Mouse (Mus musculus): Measurements from ENCODE around the gene Xpc. TPM values are rescaled to one million over a fixed set of nuclear protein-coding genes. Genes with fewer than 3 reads are reported as not detected.

Xpc gene
- polyA plus RNA-seq, 1 experiment, result 4.5 TPM

- Histone ChIP-seq H3ac (ENCODE audit: control insufficient read depth, insufficient read length, low read depth) (no peak overlapping the region), H3K27me3 (ENCODE audit: control insufficient read depth, insufficient read depth, insufficient read length) (no peaks in the 10 kb centered on the region), H3K36me3 (ENCODE audit: control insufficient read depth, insufficient read depth) (peaks cover 8% of the 10 kb centered on the region), H3K4me3 (ENCODE audit: insufficient read depth, poor library complexity, severe bottlenecking) (no peak overlapping the region), H3K79me3 (ENCODE audit: low read depth) (no peaks in the 10 kb centered on the region), H3K79me2 (ENCODE audit: control insufficient read depth, insufficient read depth) (no peaks in the 10 kb centered on the region)
- TF ChIP-seq MYOD1 (IDR thresholded peaks at IDR 0.05; ENCODE audit: control insufficient read depth, insufficient read length, low read depth) (no peak), MYOG (IDR thresholded peaks at IDR 0.05; ENCODE audit: control insufficient read depth, extremely low read depth, insufficient read length) (no peak)
Measured at GRCm38 (mm10) chr6:91493053-91493452, 22.6 kb downstream of the Xpc start.

GRCm38 (mm10) chr6:91491004-91491403, 24.7 kb downstream of the Xpc start:
- Histone ChIP-seq H3ac (ENCODE audit: control insufficient read depth, insufficient read length, low read depth) (no peak overlapping the region), H3K36me3 (ENCODE audit: control insufficient read depth, insufficient read depth) (peaks cover 27% of the 10 kb centered on the region), H3K27me3 (ENCODE audit: control insufficient read depth, insufficient read depth, insufficient read length) (no peaks in the 10 kb centered on the region), H3K4me3 (ENCODE audit: insufficient read depth, poor library complexity, severe bottlenecking) (no peak overlapping the region), H3K79me2 (ENCODE audit: control insufficient read depth, insufficient read depth) (no peaks in the 10 kb centered on the region), H3K79me3 (ENCODE audit: low read depth) (no peaks in the 10 kb centered on the region)
- TF ChIP-seq CTCF (IDR thresholded peaks at IDR 0.05; ENCODE audit: control insufficient read depth, insufficient read depth, insufficient read length), result no peak
- no peak for TF ChIP-seq MAX (IDR thresholded peaks at IDR 0.05)

- no peaks in the 10 kb centered on the region for H3K79me3 ChIP-seq (ENCODE audit: low read depth)
- H3K27me3 ChIP-seq (ENCODE audit: control insufficient read depth, insufficient read depth, insufficient read length), result no peaks in the 10 kb centered on the region
- no peak for TF ChIP-seq CTCF (IDR thresholded peaks at IDR 0.05; ENCODE audit: control insufficient read depth, insufficient read depth, insufficient read length)
- TF ChIP-seq FOSL1 (IDR thresholded peaks at IDR 0.05; ENCODE audit: insufficient read depth, low read length, poor library complexity, severe bottlenecking), result no peak
- TF ChIP-seq USF1 (IDR thresholded peaks at IDR 0.05; ENCODE audit: low read depth), result no peak
- no peak for TF ChIP-seq MYOG (IDR thresholded peaks at IDR 0.05; ENCODE audit: control insufficient read depth, extremely low read depth, insufficient read length)
- no peak for TF ChIP-seq CEBPB (IDR thresholded peaks at IDR 0.05; ENCODE audit: low read depth)
- TF ChIP-seq MYOD1 (IDR thresholded peaks at IDR 0.05; ENCODE audit: control insufficient read depth, insufficient read length, low read depth), result no peak
- TF ChIP-seq MAX (IDR thresholded peaks at IDR 0.05), result no peak
- no peak overlapping the region for H3K4me3 ChIP-seq (ENCODE audit: insufficient read depth, poor library complexity, severe bottlenecking)
- H3K36me3 ChIP-seq (ENCODE audit: control insufficient read depth, insufficient read depth), result peaks cover 39% of the 10 kb centered on the region
- peak overlapping the region; percentile 30 for H3ac ChIP-seq (ENCODE audit: control insufficient read depth, insufficient read length, low read depth)
- H3K79me2 ChIP-seq (ENCODE audit: control insufficient read depth, insufficient read depth), result no peaks in the 10 kb centered on the region
Measured at GRCm38 (mm10) chr6:91489872-91490271, 25.8 kb downstream of the Xpc start.

- H3ac ChIP-seq (ENCODE audit: control insufficient read depth, insufficient read length, low read depth), result no peak overlapping the region
- no peaks in the 10 kb centered on the region for H3K27me3 ChIP-seq (ENCODE audit: control insufficient read depth, insufficient read depth, insufficient read length)
- H3K36me3 ChIP-seq (ENCODE audit: control insufficient read depth, insufficient read depth), result peaks cover 51% of the 10 kb centered on the region
- no peak overlapping the region for H3K4me3 ChIP-seq (ENCODE audit: insufficient read depth, poor library complexity, severe bottlenecking)
- TF ChIP-seq USF1 (IDR thresholded peaks at IDR 0.05; ENCODE audit: low read depth) (no peak), MYOD1 (IDR thresholded peaks at IDR 0.05; ENCODE audit: control insufficient read depth, insufficient read length, low read depth) (peak; percentile 57), MAX (IDR thresholded peaks at IDR 0.05) (peak; percentile 57), FOSL1 (IDR thresholded peaks at IDR 0.05; ENCODE audit: insufficient read depth, low read length, poor library complexity, severe bottlenecking) (peak; percentile 78), CEBPB (IDR thresholded peaks at IDR 0.05; ENCODE audit: low read depth) (peak; percentile 100)
- no peaks in the 10 kb centered on the region for H3K79me3 ChIP-seq (ENCODE audit: low read depth)
- H3K79me2 ChIP-seq (ENCODE audit: control insufficient read depth, insufficient read depth), result no peaks in the 10 kb centered on the region
Measured at GRCm38 (mm10) chr6:91488496-91489212, 27.0 kb downstream of the Xpc start.

GRCm38 (mm10) chr6:91486736-91487453, 28.8 kb downstream of the Xpc start:
- Histone ChIP-seq H3K36me3 (ENCODE audit: control insufficient read depth, insufficient read depth) (peaks cover 68% of the 10 kb centered on the region), H3K4me3 (ENCODE audit: insufficient read depth, poor library complexity, severe bottlenecking) (no peak overlapping the region), H3K79me3 (ENCODE audit: low read depth) (no peaks in the 10 kb centered on the region), H3K27me3 (ENCODE audit: control insufficient read depth, insufficient read depth, insufficient read length) (no peaks in the 10 kb centered on the region), H3ac (ENCODE audit: control insufficient read depth, insufficient read length, low read depth) (no peak overlapping the region), H3K79me2 (ENCODE audit: control insufficient read depth, insufficient read depth) (no peaks in the 10 kb centered on the region)
- no peak for TF ChIP-seq MAX (IDR thresholded peaks at IDR 0.05)
- TF ChIP-seq CEBPB (IDR thresholded peaks at IDR 0.05; ENCODE audit: low read depth), result no peak
- TF ChIP-seq MYOD1 (IDR thresholded peaks at IDR 0.05; ENCODE audit: control insufficient read depth, insufficient read length, low read depth), result no peak
- no peak for TF ChIP-seq CTCF (IDR thresholded peaks at IDR 0.05; ENCODE audit: control insufficient read depth, insufficient read depth, insufficient read length)
- TF ChIP-seq FOSL1 (IDR thresholded peaks at IDR 0.05; ENCODE audit: insufficient read depth, low read length, poor library complexity, severe bottlenecking), result no peak
- no peak for TF ChIP-seq USF1 (IDR thresholded peaks at IDR 0.05; ENCODE audit: low read depth)
- TF ChIP-seq MYOG (IDR thresholded peaks at IDR 0.05; ENCODE audit: control insufficient read depth, extremely low read depth, insufficient read length), result no peak

GRCm38 (mm10) chr6:91483371-91483770, 32.3 kb downstream of the Xpc start:
- peaks cover 97% of the 10 kb centered on the region for H3K36me3 ChIP-seq (ENCODE audit: control insufficient read depth, insufficient read depth)
- H3ac ChIP-seq (ENCODE audit: control insufficient read depth, insufficient read length, low read depth), result no peak overlapping the region
- no peaks in the 10 kb centered on the region for H3K27me3 ChIP-seq (ENCODE audit: control insufficient read depth, insufficient read depth, insufficient read length)

More at GRCm38 (mm10) chr6:91483371-91483770, 32.3 kb downstream of the Xpc start:
- Histone ChIP-seq H3K79me3 (ENCODE audit: low read depth) (no peaks in the 10 kb centered on the region), H3K4me3 (ENCODE audit: insufficient read depth, poor library complexity, severe bottlenecking) (no peak overlapping the region), H3K79me2 (ENCODE audit: control insufficient read depth, insufficient read depth) (no peaks in the 10 kb centered on the region)
- TF ChIP-seq USF1 (IDR thresholded peaks at IDR 0.05; ENCODE audit: low read depth) (no peak), MYOG (IDR thresholded peaks at IDR 0.05; ENCODE audit: control insufficient read depth, extremely low read depth, insufficient read length) (no peak), FOSL1 (IDR thresholded peaks at IDR 0.05; ENCODE audit: insufficient read depth, low read length, poor library complexity, severe bottlenecking) (no peak), MYOD1 (IDR thresholded peaks at IDR 0.05; ENCODE audit: control insufficient read depth, insufficient read length, low read depth) (no peak), CTCF (IDR thresholded peaks at IDR 0.05; ENCODE audit: control insufficient read depth, insufficient read depth, insufficient read length) (no peak), CEBPB (IDR thresholded peaks at IDR 0.05; ENCODE audit: low read depth) (no peak), MAX (IDR thresholded peaks at IDR 0.05) (no peak)

Data from C2C12 (cell line).